Mouse (Mus musculus) lung, adult 18-20 months (tissue): ENCODE data around the gene Sema3g.
A peak's percentile ranks its signal among the peaks of the same experiment; 100 is the strongest.

Experiments used
- DNase-seq, 2 experiments: peaks; one replicate each; pipeline ENCODE4 v3.0.0; 2022; ENCODE audit warnings: mixed read lengths in 2 of 2

Sema3g gene

DNA sequence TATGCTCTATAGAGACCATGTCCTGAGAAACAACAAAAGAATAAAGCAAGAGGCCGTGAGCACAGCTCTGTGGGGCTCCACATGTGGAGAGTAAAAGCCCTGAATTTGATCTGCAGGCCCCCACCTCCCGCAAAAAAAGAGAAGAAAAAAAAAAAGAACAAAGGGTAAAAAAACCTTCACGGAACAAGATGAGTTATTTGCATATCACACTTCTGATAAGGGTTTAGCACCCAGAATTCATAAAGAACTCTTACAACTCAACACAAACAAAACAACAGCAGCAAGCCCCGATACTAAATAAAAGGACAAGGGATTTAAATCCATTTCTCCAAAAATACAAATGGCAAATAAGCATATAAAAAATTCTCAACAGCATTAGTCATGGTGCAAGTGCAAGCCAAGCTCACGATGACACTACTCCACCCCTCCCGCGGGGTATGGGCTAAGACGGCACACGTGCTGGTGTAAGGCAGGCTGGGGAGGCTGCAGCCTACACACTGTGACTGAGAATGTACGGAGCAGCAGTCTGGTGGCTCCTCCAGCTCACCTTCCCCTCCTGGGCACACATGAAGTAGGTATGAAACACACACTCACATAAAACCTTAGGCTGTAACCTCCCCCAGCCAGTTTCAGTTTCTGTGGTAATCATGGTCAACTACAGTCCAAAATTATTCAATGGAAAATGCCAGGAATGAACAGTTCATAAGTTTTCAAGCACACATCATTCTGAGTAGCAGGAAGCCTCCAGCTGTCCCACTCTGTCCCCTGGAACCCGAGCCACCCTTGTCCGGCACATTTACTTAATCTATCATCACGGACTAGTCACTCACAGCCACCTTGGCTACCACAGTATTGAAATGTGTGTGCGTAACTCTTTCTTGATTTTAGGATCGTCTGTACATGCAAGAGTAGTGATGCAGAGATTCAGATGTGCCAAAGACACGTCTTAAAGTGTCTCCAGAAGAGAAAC, 19.8 kb upstream of the Sema3g start:
- peak; percentile 53 for DNase-seq

DNA sequence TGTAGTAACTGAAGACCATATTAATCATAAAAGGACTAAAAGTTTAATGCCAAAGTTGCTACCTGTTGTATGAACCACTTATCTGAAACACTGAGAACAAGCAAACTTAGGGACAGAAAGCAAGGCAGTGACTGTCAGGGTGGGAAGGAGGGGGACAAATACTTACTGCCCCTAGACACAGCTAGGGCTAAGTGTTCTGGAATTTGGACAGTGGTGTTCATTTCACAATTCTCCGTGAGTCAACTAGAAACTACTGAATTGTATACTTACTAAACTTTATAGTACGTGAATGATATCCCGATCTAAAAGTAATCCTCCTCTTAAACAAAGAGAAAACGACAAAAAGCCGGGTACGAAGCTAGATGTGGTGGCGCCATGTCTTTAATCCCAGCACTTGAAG, 18.1 kb upstream of the Sema3g start:
- no peak for DNase-seq

DNA sequence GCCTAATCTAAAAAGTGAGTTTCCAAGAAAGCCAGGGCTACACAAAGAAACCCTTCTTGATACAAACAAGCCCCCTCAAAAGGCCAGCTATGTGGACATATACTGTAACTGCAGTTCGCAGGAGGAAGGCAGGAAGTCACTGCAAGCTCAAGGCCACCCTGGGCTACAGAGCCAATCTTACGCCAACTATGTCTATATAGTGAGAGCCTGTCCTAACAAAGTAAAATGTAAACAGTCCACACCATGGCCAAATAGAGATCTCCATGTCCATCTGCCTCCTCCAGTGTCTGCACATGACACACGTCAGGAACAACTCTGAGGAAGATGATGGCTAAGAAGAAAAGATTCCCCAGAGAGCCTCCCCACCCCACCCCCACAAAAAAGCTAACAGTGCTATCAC, 17.6 kb upstream of the Sema3g start:
- DNase-seq = no peak

DNA sequence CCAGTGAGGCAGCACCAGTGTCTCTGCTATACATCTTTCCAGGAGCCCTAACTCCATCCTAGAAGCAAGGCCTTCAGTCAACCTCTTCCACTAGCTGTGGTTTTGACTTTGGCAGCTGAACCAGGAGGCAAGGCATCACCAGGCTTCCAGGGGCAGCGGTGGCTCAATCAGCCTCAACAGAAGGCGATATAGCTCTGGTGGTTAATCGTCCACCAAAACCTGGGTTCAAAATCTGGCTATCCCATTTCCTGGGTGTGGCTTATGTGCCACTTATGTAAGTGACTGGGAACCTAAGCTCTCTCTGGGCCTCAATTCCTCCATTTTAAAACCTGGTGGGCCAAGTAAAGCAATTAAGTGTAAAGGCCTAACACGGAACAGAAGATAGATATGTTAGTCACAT, 12.8 kb upstream of the Sema3g start:
- DNase-seq = no peak

DNA sequence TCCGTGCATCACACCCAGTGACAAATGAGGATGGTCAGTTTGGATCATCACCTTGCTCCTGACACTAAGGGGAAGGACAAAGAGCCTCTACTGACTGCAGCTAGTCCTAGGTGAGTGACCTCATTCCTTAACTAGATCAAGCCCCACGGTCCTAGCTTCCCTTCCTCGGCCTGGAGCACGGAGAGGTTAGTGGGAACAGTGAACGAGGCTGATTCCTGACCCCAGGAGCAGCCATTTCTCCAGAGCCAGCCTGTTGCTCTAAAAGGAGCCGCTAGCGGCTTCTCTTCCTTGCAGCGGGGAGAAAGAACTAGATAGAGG, 12.5 kb upstream of the Sema3g start:
- DNase-seq = no peak

DNA sequence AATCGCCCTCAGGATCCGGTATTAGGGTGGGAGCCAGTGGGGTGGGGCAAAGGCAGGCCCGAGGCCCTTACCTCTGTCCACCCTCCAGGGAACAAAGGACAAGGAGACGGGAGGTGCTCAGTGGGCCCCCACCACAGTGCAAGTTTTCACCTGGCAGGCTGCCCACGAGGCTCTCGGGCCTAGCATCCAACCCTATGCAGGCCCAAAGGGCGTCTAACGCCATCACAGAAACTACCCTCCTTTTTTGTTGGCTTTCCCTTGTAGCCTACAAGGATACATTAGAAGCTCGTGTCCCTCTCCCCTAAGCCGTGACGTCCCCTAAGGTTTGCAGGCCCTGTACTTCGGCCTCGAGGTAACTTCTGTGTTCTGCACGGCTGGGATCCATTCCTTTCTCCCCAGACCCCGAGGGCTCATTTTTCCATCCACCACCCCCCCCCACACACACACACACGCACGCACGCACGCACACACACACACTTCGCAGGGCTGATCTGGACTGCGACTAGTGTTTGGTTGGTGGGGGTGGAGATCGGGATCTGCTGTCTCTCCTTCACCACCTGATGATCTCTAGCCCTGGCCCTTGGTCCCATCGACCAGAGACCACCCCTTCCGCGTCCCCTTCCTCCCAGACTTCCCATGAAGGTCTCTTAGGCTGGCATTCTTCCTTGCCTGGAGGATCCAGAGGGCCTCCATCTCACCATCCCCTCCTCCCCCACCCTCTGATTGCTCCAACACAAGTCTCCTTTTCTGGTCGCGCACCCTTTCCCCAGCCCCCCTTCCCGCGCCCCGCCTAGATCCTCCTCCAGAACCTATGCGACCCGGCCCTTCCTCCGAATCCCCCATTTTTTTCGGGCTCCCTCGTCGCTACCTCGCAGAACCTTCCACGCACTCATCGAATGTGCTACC, 11.8 kb upstream of the Sema3g start:
- peak; percentile 45 to 51 for DNase-seq

DNA sequence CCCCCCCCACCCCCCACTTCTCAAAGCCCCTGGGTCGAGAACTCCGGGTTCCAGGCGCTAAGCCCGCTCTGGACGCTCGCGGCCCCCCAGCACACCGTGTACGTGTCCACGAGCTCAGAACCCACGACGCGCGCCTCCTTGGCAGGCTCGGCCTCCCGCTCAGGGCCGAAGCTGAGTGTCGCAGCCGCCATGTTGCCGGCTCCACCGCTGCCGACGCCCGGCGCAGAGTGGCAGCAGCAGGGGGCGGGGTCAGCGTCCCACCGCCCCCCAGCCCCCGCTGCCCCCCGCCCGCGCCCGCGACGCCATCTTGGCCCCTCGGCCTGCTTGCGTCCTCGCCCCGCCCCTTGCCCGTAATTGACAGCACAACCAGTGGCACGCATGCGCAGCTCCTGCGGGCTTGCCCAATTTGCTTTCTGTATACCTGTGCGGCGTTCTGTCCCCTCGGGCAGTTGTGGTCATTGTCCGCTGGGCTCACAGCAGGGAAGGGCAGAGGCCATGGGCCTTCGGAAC, 11.1 kb upstream of the Sema3g start:
- peak; percentile 95 to 97 for DNase-seq

DNA sequence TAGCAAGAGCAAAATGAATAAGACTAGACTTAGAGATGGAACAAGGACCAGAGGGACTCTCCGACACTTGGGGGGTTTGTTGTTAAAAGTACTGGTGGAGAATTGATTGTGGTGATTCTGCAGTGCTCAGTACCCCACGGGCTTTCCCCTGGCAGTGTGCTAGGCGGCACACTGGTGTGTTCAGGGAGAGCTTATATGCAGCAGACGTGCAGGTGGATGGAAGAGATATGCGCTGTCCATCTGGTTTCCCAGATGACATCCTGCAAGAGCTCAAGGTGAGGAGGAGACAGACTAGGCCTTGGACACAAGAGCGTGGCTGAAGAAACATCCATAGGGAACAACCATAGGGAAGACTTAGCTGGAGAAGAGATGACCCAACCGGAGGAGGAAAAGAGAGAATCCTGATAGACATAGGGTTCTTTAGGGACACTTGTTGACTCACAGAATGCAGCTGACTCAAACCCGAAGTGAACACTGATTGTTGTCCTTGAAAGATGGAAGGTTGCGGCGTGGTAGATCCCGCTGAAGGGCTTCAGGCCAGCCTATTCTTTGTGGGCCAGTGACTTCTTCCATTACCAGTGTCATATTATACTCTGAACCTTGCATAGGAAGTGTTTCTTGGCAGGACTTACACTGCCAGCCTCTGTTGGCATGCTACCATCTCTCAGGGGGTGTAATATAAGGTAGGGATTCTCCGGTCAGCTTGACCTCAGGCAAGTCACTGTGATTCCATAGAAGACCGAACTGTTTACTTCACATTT, 10.4 kb upstream of the Sema3g start:
- DNase-seq = no peak

DNA sequence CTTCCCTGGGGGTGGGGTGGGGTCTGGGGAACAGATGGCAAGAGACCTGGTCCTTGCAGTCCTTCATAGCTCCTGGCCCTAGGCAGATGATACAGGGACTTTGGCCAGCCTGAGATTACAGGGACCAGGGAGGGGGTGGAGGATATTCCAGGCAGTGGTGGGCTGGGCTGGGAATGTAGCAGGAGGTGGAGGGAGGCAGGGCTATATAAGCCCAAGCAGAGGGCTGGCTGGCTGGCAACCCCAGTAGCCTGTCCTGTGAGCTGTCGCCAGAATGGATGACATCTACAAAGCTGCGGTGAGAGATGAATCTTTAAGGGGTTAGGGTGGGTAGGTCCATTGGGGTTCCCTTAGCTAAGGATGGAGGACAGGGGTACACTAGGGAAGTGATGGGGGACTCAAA, 9.6 kb upstream of the Sema3g start, which contains the start of gene Tnnc1:
Tnnc1 (plus strand) TSS at position 229 of the 400 bp plus-strand sequence.
- no peak for DNase-seq

DNA sequence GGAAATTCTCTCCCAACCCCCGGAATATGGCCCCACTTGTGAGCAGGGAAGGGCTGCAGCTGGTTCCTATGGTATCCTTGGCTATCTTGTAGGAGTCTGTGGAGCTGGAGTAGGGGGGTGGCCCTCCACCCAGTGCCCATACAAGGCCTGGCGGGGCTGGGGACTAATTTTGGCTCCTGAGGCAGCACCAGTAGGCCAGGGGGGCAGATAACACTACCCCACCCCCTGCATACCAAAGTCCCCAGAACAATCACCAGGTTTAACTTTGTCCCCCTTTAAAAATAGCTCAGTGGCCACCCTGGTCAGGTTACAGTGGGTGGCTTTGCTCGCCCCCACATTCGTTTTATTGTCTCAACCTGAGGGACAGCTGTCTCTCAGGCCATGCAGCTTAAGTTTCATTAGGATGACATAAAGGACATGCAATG, 8.5 kb upstream of the Sema3g start:
- no peak for DNase-seq

DNA sequence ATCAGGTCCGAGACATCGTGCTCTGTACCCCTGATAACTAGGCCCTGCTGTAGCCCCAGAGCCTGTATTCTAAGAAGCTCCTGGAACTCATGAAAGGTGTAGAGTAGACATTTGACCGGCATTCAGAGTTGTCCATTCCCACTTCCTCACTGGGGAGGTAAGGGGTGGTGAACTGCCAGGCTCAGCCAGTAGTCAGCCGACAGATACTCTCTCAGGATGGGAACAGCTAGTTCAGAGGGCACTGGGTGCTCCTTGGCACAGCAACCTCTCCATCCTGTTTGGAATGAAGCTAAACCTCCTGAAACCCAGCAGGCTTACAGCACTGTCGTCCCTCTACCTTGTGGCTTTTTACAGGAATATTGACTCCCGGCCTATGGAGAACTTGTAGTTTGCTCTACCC, 5.8 kb upstream of the Sema3g start:
- no peak for DNase-seq

DNA sequence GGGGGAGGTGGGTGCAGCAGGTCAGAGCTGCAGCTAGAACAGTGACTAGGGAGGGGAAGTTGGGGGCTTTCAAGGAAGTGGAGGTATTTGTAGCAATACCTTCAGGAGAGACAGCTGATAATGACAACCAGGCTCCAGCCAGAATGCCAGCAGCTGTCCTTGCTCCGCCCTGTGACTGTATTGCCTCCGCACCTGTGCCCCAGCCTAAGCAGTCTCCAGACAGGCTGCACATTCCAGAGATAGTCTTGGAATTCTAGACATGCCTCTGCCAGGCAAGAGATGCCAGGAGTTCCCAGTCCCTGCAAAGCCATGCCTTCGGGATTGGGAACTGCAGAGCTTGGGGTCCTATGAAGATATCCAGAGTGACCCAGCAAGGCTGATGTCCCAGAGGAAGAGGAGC, 5.2 kb upstream of the Sema3g start:
- DNase-seq = no peak

DNA sequence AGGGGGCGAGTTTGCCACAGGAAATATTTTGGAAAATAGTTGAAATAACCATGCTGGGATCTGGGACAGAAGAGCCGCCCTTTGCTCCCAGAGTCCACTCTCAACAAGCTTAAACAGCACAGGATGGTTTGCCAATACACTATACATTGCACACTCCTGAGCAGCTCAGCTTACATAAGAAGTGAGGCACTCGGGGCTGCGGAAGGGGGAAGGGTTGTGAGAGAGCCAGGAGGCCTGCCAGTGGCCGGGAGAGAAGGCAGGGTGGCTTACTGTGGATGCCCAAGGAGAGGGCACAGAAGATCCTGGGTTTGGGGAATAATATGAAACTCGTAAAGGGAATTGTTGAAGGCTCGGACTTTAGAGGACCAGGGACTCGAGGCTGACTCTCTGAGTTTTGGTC, 3.8 kb upstream of the Sema3g start:
- no peak for DNase-seq

DNA sequence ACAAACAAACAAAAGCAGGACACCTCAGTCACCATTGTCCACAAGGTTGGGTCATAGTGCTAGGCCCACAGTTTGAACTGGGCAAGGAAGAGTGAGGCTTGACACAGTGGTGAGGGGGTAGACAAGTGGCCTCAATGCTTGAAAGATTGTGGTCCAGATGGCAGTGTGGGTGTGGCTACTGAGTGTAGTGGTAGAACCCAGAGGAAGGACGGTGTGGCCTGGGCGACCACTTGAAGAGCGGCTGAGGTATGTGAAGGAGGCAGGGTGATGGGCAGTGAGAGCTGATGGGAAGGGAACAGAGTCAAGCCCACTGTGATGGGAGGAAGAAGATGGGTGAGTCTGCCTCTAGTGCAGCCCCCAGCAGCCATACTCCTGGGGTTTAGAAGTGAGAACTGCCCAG, 3.0 kb upstream of the Sema3g start:
- DNase-seq = no peak

DNA sequence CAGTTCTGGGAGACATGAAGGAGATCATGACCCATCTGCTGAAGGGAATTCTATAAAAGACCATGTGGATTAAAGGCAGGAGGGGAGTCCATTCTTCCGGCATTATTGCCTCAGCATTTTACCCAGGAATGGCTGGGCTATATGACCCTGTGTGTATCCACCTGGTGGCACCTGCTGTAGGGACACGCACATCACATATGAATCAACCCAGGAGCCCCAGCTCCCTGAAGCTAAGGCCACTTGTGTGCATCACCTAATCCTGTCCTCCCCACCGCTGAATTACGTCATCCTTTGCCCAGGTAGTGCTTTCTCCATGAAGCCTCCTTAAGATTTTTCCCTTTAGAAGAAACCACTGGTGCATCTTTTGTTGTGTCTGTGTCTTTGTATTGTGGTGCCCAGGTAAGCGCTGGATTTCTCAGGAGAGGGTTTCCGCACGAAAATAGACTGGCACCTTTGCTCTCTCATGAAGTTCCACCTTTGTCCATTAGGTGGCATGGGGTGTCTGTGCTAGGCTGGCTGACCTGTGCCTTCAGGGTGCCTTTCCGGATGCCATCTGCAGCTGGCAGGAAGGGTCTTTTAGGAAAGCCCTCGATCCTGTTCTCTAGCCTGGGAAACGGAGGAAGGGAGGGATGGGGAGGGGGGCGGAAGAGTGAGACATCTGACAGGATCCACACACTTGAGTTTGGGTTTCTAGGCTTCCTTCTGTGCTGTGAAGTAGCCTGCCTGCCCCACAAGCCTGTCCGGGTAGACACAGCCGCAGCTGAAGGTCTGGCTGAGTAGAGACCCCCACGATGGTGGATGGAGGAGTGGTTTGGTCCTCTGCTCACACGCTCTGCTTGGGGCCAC, 2.3 kb upstream of the Sema3g start:
- peak; percentile 60 to 78 for DNase-seq

DNA sequence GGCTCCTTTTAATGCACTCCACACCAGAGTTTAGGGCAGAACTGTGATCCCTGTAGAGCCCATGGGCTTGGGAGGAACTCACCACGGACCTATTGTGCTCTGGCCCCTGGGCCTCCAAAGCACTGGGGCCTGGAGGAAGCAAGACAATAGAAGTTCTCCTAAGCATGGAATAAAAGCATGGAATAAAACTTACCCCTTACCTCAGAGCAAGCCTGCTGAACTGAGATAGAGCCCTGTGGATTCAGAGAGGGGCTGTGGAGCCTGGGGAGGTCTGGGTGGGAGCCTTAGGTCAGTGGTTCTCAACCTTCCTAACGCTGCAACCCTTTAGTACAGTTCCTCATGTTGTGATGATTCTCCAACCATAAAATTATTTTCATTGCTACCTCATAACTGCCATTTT, 814 bp upstream of the Sema3g start, which contains the start of gene Nisch:
Nisch (minus strand) TSS at position 101 of the 400 bp plus-strand sequence.
- no peak for DNase-seq

DNA sequence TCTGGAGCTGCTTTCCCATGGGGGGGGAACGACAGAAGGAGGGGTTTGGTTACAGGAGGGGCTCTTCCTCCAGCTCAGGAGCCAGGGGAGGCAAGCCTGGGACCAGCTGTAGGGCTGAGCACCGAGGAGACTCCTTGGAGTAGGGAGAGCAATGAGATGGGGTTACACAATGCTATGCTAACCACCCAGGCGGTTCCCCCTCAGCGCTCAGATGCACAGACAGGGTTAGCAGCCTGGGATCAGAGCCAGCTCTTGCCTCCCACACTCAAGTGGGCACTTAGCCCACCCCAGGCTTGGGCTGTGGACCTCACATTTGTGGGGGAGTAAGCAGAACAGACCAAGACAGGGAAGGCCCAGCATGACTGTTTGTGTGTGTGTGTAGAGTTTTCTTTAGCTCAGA, 9.3 kb downstream of the Sema3g start:
- DNase-seq = peak; percentile 49 to 58

DNA sequence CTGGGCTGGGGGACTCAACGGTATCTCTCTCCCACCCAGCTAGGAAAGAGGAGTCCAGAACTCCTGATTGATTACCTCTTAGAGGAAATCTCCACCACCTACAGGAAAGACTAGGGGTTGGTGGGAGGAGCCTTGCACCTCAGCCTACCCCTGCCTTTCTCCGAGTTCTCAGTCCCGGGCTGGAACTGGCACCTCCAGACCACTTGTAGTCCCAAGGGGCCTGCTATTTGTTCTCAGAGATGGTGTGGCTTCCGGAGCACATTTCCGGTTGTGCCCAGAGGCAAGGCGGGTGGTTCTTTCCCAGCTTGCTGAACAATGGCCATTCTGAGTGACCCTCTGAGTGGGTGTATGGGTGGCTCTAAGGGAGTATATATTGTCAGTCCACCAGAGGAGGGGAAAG, 10.6 kb downstream of the Sema3g start:
- DNase-seq = peak; percentile 76 to 81

DNA sequence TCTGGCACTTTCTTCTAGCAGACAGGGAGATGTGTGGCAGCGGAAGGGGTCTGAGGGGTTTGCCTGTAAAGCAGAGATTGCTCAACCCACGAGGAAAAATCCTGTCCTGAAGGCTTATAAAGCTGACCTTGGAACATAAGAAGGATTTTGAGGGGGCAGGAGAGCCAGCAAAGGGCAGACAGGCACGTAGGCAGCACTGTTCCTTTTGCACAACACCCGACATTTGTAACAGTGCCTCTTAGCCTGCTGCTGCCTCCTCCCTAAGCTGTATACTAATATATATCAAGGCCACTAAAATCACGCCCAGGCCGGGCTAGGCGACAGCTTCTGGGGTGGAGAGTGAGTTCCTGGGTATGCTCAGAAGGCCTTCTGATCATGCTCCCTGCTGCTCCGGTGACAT, 12.8 kb downstream of the Sema3g start:
- DNase-seq = no peak

DNA sequence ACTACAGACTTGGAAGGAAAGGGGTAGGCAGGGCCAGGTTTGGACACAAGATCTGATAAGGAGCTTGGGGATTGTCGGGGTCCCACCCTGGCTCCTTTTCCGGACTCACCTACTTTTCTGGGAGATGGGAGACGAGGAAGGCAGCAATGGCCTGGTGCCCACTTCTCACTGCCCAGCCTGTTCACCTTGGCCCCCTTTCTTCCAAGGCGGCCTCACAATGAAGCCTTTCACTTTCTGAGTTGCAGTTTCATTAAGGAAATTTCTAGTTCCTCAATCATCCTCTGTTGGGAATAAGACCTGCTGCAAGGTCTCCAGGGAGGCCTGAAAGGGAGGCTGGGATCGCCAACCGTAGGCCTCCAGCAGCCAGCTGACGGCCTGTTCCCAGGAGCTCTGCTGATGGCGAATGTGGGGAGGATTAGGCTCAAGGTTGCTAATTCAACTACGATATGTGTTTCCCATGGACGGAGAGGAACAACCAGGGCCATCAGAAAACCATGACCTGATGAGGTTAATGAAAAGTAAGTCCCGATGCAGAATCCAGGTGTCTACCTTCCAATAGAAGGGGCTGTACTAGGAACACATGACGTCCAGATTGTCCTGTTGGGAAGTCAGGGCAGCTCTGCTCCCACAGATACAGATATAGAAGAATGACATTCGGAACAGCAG, 14.9 kb downstream of the Sema3g start:
- DNase-seq = peak in 1 of 2 experiments; percentile 54
